Mouse (Mus musculus): Measurements from ENCODE around the gene Ptpdc1.

DNA sequence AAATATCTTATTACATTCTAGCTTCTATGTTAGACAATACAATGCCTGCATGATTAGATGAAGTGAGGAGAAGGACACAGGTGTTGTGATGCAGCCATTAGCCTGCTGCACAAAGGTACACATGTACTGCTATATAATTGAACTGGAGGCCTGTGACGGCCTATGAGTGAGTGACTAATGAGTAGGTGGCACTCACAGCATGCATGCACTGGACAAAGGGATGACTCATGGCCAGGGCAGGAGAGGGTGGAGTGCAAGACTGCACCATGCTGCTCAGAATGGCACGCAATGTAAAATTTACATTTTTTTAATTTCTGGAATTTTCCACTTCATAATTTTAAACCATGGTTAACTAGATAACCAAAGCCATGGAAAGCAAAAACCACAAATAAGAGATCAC is 10.9 kb downstream of the Ptpdc1 start:
- TF ChIP-seq POLR2A (IDR thresholded peaks at IDR 0.05; ENCODE audit: borderline replicate concordance, extremely low read depth, insufficient read depth, insufficient read length, poor library complexity, severe bottlenecking): no peak
- TF ChIP-seq CTCF (IDR thresholded peaks at IDR 0.05; ENCODE audit: borderline replicate concordance, extremely low read depth, insufficient read depth, insufficient read length): no peak
